Mouse (Mus musculus): ENCODE results near the gene Xndc1. TPM values are rescaled to one million over a fixed set of nuclear protein-coding genes. Genes with fewer than 3 reads are reported as not detected.

The Xndc1 gene
- total RNA-seq, 4 experiments from 2014 or later: 20.4 to 28.8 (median 24.4) TPM

DNA sequence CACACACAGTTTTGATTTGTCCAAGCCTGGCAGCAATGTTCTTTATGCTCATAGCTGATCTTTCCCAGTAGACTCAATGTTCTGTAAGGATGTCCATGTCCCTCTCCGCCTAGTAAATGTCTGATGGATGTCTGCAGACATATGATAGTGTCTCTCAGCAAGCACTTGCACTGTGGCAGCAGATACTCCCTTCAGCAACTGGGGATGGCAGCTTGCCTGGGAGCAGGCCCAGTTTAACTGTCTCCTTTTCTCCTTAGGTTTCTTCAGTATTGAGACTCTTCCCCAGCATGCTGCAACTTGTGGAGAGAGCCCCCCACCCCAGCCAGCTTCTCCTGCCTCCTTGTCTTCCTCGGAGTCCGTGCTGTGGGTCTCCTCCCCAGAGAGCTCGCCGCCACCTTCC, 16.5 kb downstream of the Xndc1 start:
- no peak for DNase-seq (ENCODE audit: low spot score in 2 of 2)

DNA sequence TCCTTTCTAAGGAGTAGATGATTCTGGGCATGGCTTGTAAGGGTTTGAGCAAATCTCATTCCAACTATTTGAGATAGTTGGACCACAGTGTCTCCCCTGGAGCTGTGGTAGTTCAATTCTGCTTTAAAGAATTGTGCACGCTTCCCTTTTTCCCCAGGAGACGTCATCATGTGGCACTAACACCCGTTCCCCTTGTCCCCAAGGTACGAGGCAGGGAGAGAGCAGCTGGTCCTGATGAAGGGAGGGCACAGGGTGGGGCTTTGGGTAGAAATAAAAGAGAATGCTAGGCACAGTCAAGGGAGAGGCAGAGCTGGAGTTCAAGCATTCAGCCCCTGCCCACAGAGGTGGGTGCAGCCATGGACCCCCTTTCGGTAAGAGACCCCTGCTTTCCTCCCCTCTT, 17.5 kb downstream of the Xndc1 start, which contains the start of gene Trpc2:
Gene Trpc2, plus strand, starts transcription at position 301 of the 400 bp plus-strand sequence.
- DNase-seq (ENCODE audit: low spot score in 2 of 2): no peak

DNA sequence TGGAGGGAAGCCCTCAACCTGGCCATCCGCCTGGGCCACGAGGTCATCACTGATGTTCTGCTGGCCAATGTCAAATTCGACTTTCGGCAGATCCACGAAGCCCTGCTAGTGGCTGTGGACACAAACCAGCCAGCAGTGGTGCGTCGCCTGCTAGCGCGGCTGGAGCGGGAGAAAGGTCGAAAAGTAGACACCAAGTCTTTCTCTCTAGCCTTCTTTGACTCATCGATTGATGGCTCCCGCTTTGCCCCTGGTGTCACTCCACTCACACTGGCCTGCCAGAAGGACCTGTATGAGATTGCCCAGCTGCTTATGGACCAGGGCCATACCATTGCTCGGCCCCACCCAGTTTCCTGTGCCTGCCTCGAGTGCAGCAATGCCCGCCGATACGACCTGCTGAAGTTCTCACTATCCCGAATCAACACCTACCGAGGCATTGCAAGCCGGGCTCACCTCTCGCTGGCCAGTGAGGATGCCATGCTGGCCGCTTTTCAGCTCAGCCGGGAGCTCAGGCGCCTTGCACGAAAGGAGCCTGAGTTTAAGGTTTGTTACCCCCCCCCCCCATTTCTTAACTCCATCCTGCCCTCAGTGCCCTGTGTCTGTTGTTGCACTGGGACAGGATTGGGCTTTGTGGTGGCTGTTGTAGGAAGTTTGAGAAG, 18.9 kb downstream of the Xndc1 start:
- no peak for DNase-seq (ENCODE audit: low spot score in 2 of 2)

DNA sequence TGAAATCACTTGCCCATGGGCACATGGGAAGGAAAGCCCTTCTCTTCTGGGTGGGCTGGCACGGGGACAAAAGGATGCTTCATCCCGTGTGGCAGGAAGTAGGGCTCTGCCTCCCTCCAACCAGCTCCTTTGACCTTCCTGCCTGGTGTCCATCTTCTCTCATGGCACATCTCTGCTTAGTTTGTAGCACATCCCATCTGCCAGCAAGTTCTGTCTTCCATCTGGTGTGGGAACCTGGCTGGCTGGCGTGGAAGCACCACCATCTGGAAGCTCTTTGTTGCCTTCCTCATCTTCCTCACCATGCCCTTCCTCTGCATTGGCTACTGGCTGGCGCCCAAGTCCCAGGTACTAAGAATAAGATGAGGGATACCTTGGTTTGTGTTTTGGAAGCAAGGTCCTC, 22.0 kb downstream of the Xndc1 start:
- peak in 1 of 2 experiments; percentile 45 for DNase-seq (ENCODE audit: low spot score in 2 of 2)

DNA sequence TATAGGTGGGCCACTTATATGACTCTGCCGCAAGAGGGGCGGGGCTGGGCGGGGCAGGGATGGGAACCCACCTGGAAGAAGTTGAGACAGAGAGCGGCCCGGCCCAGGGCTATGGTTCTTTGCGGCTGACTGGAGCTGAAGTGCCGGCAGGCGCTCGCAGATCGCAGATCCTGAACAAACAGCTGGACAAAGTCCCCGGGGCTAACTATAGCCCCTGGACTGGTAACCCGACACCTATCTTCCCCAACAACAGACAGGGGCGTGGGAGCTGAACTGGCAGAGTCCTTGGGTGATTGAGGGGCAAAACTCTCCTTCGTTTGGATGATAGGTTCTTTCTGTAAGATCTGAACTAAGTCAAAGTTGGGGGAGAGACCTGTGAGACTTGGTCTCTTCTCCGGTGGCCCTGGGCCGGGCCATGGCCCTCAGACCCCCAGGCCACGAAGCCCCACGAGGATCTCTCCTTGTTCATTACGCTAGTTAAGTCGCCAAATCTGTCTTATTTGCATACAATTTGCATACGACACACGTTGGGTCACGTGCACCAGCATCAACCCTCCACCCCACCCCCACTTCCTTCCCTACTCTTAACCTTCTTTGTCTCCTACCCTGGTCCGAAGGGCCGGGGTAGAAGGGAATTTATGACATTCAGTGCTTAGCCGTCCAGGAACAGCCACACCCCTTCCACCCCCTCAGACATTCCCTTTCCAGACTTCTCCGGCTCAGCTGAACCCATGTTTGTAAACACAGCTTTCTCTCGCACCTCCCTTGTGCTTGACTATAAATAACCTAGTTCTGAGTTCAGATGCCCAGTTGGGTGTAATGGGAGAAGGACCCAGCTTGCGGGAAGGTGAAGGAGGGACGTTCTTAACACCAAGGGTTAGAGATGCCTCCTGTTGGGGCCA, 34.7 kb downstream of the Xndc1 start:
- no peak for DNase-seq (ENCODE audit: low spot score in 2 of 2)

DNA sequence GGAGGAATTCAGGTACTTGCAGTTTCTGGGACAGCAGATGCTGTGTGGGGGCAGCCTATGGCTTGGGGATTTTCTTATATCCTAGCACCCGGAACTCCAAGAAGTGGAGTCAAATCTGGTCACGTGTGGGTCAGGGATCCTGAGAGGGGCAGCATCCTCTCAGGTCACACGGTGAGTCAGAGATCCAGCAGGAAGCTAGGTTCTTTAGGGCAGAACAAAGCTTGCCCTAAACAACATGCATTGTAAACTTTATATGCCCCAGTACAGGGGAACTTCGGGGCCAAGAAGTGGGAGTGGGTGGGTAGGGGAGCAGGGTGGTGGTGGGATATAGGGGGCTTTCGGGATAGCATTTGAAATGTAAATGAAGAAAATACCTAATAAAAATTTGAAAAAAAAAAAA, 35.6 kb downstream of the Xndc1 start:
- no peak for DNase-seq (ENCODE audit: low spot score in 2 of 2)

DNA sequence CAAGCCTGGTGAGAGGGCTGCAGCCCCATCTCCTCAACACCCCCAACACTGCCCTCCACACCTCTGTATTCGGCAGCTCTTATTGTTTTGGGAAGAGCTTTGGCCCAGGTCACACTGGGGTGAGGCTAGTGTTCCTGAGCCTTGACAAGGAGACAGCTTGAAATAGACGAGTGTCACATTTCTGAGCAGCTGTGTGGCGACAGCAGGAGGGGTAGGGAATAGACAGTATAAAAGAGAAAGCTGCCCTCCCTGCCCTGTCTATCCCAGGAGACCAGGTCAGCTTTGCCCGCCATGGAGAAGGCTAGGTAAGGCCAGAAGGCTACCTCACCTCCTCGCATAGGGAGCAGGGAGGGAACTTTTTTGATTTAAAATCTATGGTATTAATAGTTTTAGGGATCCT, 36.2 kb downstream of the Xndc1 start, which contains the start of gene Art1:
Gene Art1, plus strand, starts transcription at position 257 of the 400 bp plus-strand sequence.
- DNase-seq (ENCODE audit: low spot score in 2 of 2): no peak

DNA sequence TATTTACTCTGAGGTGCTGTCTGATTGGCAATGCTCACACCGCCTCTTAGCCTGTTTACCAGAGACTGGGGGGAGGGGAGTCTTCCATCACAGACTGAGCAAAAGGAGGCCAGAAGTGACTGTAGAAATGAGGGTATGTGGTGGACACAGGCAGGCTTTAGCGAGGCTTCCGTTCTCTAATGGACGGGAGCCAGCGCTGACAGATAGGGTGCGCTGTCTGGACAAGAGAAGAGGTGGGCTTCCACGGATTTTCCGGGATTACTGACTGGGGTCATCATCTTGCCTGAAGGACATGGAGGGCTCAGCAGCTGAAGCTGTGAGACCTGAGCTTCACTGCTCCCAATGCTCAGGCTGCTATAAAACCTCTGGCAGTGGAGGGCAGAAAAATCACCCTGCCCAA, 36.9 kb downstream of the Xndc1 start:
- no peak for DNase-seq (ENCODE audit: low spot score in 2 of 2)

DNA sequence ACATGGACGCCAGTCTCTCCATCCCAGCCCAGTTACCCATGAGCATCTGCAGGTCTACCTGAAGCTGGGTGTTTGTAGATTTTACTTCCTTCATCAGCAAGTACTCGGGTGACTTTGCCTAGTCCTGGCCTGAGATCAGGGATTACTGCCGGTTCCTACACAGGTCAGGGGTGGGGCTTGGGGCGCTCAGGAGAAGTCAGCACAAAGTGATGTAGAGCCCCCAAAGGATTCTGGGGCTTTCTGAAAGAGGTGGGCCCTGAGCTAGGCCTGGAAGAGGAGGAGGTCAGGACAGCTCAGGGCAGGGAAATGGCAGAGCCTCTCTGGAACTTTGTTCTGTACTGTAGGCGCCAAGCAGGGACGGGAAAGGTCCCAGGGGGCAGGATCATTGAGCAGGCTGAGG, 37.4 kb downstream of the Xndc1 start:
- no peak for DNase-seq (ENCODE audit: low spot score in 2 of 2)

DNA sequence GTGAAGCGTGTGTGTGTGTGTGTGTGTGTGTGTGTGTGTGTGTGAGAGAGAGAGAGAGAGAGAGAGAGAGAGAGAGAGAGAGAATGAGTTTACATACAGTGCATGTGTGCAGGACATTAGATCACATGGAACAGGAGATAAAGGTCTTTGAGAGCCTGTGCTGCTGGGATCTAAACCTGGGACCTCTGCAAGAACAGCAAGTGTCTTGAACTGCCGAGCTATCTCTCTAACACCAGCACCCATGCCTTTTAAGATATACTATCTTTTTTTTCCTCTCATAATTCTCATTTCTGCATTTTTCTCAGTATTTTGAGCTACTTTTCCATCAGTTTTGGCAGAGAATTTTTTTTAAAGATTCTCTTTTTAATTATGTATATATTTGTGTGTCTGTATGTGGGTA, 38.2 kb downstream of the Xndc1 start:
- DNase-seq (ENCODE audit: low spot score in 2 of 2): no peak

DNA sequence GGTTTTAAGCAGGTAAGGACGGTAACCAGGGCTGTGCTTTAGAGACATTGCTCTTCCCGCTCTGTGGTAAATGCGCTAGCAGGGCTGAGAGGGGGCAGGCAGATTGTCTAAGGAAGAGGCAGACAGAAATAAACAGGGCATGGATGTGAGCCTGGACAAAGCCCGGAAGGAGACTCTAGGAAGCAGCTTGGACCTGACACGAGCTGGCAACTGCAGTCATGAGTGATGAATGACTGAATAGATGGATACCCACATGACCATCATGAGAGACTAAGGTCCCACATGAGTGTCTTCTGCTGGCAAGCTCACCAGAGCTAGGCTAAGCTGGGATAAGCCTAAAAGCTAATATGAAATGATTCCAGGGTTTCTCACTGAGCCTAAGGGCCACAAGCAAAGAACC, 38.8 kb downstream of the Xndc1 start:
- DNase-seq (ENCODE audit: low spot score in 2 of 2): no peak

DNA sequence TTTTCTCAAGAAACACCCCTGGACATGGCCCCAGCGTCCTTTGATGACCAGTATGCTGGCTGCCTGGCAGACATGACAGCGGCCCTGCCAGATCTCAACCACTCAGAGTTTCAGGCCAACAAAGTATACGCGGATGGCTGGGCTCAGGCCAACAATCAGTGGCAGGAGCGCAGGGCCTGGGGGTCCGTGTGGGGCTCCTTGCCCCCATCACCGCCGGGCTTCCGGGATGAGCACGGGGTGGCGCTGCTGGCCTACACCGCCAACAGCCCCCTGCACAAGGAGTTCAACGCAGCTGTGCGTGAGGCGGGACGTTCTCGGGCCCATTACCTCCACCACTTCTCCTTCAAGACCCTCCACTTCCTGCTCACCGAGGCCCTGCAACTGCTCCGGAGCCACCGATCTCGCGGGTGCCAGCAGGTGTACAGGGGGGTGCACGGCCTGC, 41.4 kb downstream of the Xndc1 start:
- DNase-seq (ENCODE audit: low spot score in 2 of 2): no peak

DNA sequence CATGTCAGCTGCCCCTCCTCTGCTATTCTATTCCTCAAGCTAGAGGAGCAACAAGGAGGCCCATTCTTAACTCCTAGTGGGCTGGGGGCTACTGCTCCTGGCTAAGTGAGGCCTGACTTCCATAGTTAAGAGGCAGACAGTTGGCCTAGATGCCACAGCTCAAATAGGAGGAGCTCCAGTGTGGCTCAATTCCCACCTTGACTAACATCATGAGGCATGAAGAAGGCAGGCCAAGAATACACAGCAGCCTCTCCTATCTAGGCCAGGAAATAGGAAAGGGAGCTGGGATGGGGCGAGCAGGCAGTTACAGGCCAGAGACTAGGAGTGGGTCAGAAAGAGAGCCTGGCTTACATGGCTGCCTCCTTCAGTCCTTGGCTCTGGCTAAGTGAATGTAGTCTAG, 42.9 kb downstream of the Xndc1 start:
- no peak for DNase-seq (ENCODE audit: low spot score in 2 of 2)

DNA sequence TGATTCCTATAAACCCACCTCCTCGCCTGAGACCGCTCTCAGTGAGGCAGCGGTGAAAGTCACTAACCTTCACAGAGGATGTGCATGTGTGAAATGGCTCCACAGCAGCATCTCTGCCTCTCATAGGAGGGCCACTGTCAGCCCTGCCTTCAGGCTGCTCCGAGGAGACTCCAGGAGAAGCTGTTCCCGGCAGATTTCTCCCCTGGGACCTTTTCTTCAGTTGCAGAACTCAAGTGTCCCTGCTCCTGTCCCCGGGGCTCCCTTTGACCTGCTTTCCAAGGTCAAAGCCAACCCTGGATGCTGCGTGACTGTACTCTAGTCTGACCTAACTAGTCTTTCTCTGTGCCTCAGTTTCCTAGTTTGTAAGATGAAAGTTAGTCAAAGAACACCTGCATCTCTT, 43.9 kb downstream of the Xndc1 start, which contains the start of gene Art5:
Gene Art5, minus strand, starts transcription at position 319 of the 400 bp plus-strand sequence.
- DNase-seq (ENCODE audit: low spot score in 2 of 2): no peak

DNA sequence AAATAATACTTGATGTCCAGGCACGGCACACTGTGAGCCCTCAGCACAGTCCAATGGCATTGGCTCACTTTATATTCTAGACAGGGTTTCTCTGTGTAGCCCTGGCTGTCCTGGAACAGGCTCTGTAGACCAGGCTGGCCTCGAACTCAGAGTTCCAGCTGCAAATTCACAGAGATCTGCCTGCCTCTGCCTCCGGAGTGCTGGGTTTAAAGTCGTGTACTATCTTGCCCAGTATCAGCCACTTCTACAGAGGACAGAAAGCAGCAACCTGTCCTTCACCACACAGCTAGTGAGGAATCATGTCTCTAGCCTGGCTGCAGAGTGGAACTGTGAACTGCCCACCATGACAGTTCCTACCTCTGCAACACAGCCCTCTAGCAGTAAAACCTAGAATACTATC, 44.4 kb downstream of the Xndc1 start:
- no peak for DNase-seq (ENCODE audit: low spot score in 2 of 2)

DNA sequence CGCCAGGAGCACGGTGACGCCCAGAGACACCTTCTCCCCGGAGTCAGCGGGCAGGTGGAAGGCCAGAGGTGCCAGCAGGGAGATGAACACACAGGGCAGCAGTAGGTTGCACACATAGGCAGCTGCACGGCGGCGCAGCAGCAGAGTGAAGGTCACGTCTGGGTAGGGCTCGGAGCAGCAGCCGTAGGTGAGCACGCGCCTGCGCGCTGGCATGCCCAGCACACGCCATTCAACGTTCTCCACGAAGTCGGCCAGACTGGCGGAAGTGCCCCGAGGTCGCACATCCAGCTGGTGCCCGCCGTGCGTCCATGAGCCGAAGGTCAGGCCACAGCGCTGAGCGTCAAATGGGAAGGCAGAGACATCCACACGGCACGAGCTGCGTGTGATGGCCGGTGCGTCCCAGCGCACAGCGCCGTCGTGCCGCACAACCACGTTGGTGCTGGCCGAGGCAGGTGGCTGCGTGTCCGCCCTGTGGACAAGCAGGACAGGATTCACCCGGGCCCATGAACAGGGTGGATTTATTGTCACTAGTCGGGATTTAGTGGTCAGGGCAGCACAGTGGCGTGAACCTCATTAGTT, 47.9 kb downstream of the Xndc1 start:
- DNase-seq (ENCODE audit: low spot score in 2 of 2): no peak

DNA sequence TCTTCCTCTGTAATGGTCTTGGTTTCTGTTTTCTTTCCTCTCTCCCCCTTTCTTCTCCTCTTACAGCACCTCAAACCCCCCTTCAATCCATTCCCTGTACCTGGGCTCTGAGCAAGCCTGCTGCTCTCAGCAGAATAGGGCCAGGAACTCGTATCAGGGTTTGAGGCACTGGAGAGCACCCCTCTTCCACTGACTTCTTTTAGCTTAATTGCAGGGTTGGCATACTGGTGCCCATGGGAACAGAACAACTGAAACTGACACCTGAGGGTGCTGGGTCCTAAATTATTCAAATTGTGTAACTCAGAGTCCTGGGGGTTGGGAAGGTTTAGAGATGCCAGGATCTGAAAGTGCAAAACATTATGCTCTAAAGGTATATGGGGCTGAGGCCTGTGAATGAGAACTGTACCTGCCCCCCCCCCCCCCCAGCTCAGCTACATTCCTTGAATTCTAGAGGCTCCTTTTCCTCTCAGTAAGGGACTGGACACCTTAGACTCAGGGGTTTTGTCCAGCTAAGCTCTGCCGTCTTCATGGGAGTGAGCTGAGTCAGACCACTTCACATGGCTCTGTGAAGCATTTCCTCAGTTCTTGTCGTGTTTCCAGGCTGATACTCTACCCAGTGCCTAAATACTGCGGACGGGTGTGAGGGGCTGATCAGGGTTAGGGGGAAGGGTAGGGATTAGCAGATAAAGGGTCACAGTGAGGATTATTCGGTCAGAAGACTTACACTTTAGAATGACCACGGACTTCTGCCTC, 51.4 kb downstream of the Xndc1 start, which contains the start of gene Chrna10:
Gene Chrna10, minus strand, starts transcription at position 250 of the 753 bp plus-strand sequence.
- no peak for DNase-seq (ENCODE audit: low spot score in 2 of 2)

DNA sequence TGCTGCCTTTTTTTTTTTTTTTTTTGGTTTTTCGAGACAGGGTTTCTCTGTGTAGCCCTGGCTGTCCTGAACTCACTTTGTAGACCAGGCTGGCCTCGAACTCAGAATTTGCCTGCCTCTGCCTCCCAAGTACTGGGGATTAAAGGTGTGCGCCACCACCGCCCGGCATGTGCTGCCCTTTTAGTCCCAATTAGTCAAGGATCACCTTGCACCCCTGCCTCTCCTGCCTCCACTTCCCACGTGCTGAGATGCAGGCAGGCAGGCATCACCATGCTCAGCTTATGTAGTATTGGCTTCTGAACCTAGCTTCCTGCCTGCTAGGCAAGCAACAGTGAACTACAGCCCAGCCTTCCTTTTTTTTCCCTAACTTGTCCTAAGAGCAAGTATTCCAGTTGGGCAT, 52.1 kb downstream of the Xndc1 start:
- no peak for DNase-seq (ENCODE audit: low spot score in 2 of 2)

DNA sequence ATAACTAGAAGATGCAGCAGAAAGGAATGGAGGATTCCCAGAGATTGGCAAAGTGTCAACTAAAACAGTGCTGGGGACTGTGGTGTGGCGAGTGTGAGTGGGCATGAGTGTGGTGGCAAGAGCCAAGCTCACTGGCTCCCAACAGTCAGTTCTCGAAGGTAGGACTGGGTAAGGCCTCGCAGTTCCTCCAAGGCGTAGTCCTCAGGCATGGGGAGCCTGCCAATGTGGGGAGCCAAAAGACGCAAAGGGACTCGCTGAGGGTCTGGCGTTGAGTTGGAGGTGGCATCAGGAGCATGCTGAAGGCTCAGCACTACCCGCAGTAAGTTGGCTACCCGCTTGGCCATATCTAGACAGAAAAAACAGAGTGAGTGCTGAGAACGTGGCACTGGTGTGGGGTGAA, 55.0 kb downstream of the Xndc1 start:
- DNase-seq (ENCODE audit: low spot score in 2 of 2): no peak

DNA sequence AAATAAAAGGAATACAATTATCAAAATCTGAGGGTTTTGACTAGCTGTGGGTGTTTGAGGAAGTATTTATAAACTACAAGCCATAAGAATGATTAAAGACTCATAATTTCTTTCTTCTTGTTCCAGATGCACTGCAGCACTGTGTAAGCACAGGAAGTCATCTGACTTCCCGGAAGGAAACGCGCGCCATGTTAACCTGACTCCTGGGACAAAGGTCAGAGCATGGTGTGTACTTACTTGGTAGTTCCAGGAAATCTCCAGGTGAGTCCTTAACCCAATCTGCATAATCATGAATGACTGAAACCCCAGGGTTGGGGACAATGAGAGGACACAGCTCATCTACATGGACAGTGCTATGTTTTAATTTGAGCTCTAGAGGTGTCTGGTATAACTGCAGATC, 67.1 kb downstream of the Xndc1 start:
- no peak for DNase-seq (ENCODE audit: low spot score in 2 of 2)

Data from left cerebral cortex, adult 8-10 months (tissue).